Mouse (Mus musculus) c-Kit-positive CD71-positive TER-119-positive erythroid progenitor cells, embryonic 14.5 days (primary cell): ENCODE data around the gene Mrpl52.

Experiments used
- DNase-seq: peaks from one replicate; pipeline ENCODE4 v3.0.0-alpha.2; 2013; ENCODE audit warnings: low spot score

Mrpl52 gene

GRCm38 (mm10) chr14:54412000-54412576, 14.6 kb upstream of the Mrpl52 start:
- DNase-seq, result no peak

GRCm38 (mm10) chr14:54412629-54413170, 14.0 kb upstream of the Mrpl52 start:
- DNase-seq, result no peak

GRCm38 (mm10) chr14:54413877-54414700, 12.6 kb upstream of the Mrpl52 start:
- DNase-seq, result no peak

- DNase-seq, result no peak
Measured at GRCm38 (mm10) chr14:54415241-54416020, 11.3 kb upstream of the Mrpl52 start.

- no peak for DNase-seq
Measured at GRCm38 (mm10) chr14:54416229-54416775, 10.4 kb upstream of the Mrpl52 start.

GRCm38 (mm10) chr14:54416830-54417229, 9.9 kb upstream of the Mrpl52 start:
- DNase-seq, result no peak

- peak; percentile 76 for DNase-seq
Measured at GRCm38 (mm10) chr14:54417623-54418081, 9.1 kb upstream of the Mrpl52 start, which contains the start of gene Slc7a7. Slc7a7 (minus strand) TSS chr14:54417780.

- DNase-seq, result no peak
Measured at GRCm38 (mm10) chr14:54421014-54421413, 5.7 kb upstream of the Mrpl52 start.

GRCm38 (mm10) chr14:54423406-54423805, 3.3 kb upstream of the Mrpl52 start:
- peak; percentile 46 for DNase-seq

- peak; percentile 43 for DNase-seq
Measured at GRCm38 (mm10) chr14:54424634-54425033, 2.1 kb upstream of the Mrpl52 start.

- peak; percentile 12 for DNase-seq
Measured at GRCm38 (mm10) chr14:54425540-54425939, 1.2 kb upstream of the Mrpl52 start.

GRCm38 (mm10) chr14:54426003-54426688, 563 bp upstream of the Mrpl52 start:
- DNase-seq, result no peak

GRCm38 (mm10) chr14:54427696-54428095, 987 bp downstream of the Mrpl52 start:
- DNase-seq, result no peak

- no peak for DNase-seq
Measured at GRCm38 (mm10) chr14:54428421-54428820, 1.7 kb downstream of the Mrpl52 start.

- DNase-seq, result no peak
Measured at GRCm38 (mm10) chr14:54429332-54430093, 2.8 kb downstream of the Mrpl52 start.

GRCm38 (mm10) chr14:54430406-54431145, 3.9 kb downstream of the Mrpl52 start:
- no peak for DNase-seq

GRCm38 (mm10) chr14:54431334-54432077, 4.8 kb downstream of the Mrpl52 start, which contains the start of gene Mmp14:
Mmp14 (plus strand) TSS chr14:54431612.
- DNase-seq, result no peak

GRCm38 (mm10) chr14:54432078-54432836, 5.5 kb downstream of the Mrpl52 start:
- DNase-seq, result no peak
